Mouse (Mus musculus) hindbrain, embryonic 11.5 days (tissue): Measurements from ENCODE around the gene Gsk3b. TPM values are rescaled to one million over a fixed set of nuclear protein-coding genes. Genes with fewer than 3 reads are reported as not detected.
"Not testable (repeated sequence)": the region's sequence is repeated elsewhere in the genome, so short reads cannot be mapped to it uniquely, and the experiment has no call there.

Experiments used
- ATAC-seq: fragments of 200-750 bp; cut with Nextera tagmentation; 2 replicates; pipeline ENCODE4 v1.8.0; 2017; ENCODE audit warnings: mild to moderate bottlenecking, moderate TSS enrichment, moderate library complexity; ENCODE audit not compliant: low FRiP score
- DNase-seq: peaks from one replicate; pipeline ENCODE4 v3.0.0-alpha.2; 2015; ENCODE audit warnings: low spot score
- H3K27ac ChIP-seq: fragments of 300-500 bp; sonication (generic); 2 replicates; pipeline ENCODE4 v1.5.1; 2014; ENCODE audit warnings: mild to moderate bottlenecking, low read depth, low read length
- H3K27me3 ChIP-seq: fragments of 300-500 bp; sonication (generic); 2 replicates; pipeline ENCODE4 v1.6.1; 2014; ENCODE audit warnings: mild to moderate bottlenecking, low read length, moderate library complexity, mixed read lengths; ENCODE audit not compliant: control insufficient read depth, insufficient read depth
- H3K36me3 ChIP-seq: fragments of 300-500 bp; sonication (generic); 2 replicates; pipeline ENCODE4 v1.6.1; 2014; ENCODE audit warnings: mild to moderate bottlenecking, low read length, moderate library complexity, mixed read lengths; ENCODE audit not compliant: control insufficient read depth, insufficient read depth
- H3K4me1 ChIP-seq: fragments of 300-500 bp; sonication (generic); replicated peaks from 2 replicates; pipeline ENCODE4 v1.6.1; 2014; ENCODE audit warnings: low read length, mixed read lengths; ENCODE audit not compliant: control insufficient read depth, insufficient read depth
- H3K4me2 ChIP-seq: fragments of 300-500 bp; sonication (generic); replicated peaks from 2 replicates; pipeline ENCODE4 v1.6.1; 2014; ENCODE audit warnings: mild to moderate bottlenecking, low read depth, low read length
- H3K4me3 ChIP-seq: fragments of 300-500 bp; sonication (generic); 2 replicates; pipeline ENCODE4 v1.5.1; 2014; ENCODE audit warnings: low read depth, low read length
- H3K9ac ChIP-seq: fragments of 300-500 bp; sonication (generic); 2 replicates; pipeline ENCODE4 v1.6.1; 2014; ENCODE audit warnings: low read depth, low read length
- H3K9me3 ChIP-seq: fragments of 300-500 bp; sonication (generic); 2 replicates; pipeline ENCODE4 v1.6.1; 2016; ENCODE audit warnings: low read length; ENCODE audit not compliant: control insufficient read depth
- WGBS: fragments of 180-500 bp; shearing (Covaris S2); extraction: QIAGEN DNeasy Blood & Tissue Kit; methylation state at CpG from one replicate; pipeline ENCODE4 v1.1.7; 2014; 5-methylcytosine and 5-hydroxymethylcytosine counted together
- polyA plus RNA-seq: library from polyadenylated mRNA; unstranded; fragments of >200 nt; fragmentation: Nextera tagmentation; extraction: Ambion mirVana; gene quantifications from 2 replicates; pipeline ENCODE4 v1.2.1, GENCODE M21; 2014

Gsk3b gene
- polyA plus RNA-seq, 1 experiment from 2014 or later, result 172 TPM

GRCm38 (mm10) chr16:38184657-38185269 is 96.0 kb downstream of the Gsk3b start:
- 93% methylated on average over 8 of the region's 8 CpGs for WGBS

GRCm38 (mm10) chr16:38189952-38190351 is 101.2 kb downstream of the Gsk3b start:
- ATAC-seq (no peak), DNase-seq (no peak)
- no peaks in the 10 kb centered on the region for H3K36me3 ChIP-seq
- no peaks in the 10 kb centered on the region for H3K27me3 ChIP-seq
- no peak overlapping the region for H3K9ac ChIP-seq
- no peak overlapping the region for H3K27ac ChIP-seq
- no peak overlapping the region for H3K4me2 ChIP-seq
- H3K4me1 ChIP-seq, result no peaks in the 10 kb centered on the region
- H3K4me3 ChIP-seq, result no peak overlapping the region
- 94% methylated on average over 4 of the region's 4 CpGs for WGBS
- no peaks in the 10 kb centered on the region for H3K9me3 ChIP-seq

More at GRCm38 (mm10) chr16:38184657-38185269, 96.0 kb downstream of the Gsk3b start:
- Histone ChIP-seq H3K4me2 (no peak overlapping the region), H3K4me3 (no peak overlapping the region), H3K36me3 (peaks cover 2% of the 10 kb centered on the region; the same call in 1 of the 2 replicates), H3K9me3 (no peaks in the 10 kb centered on the region), H3K4me1 (no peaks in the 10 kb centered on the region), H3K27me3 (no peaks in the 10 kb centered on the region), H3K9ac (no peak overlapping the region), H3K27ac (no peak overlapping the region)
- ATAC-seq (no peak), DNase-seq (no peak)

GRCm38 (mm10) chr16:38190531-38190930 is 101.7 kb downstream of the Gsk3b start:
- H3K36me3 ChIP-seq, result no peaks in the 10 kb centered on the region
- DNase-seq, result no peak
- ATAC-seq, result no peak

GRCm38 (mm10) chr16:38191460-38191859 is 102.7 kb downstream of the Gsk3b start:
- ATAC-seq, result no peak
- 92% methylated on average over 6 of the region's 6 CpGs for WGBS

More at GRCm38 (mm10) chr16:38190531-38190930, 101.7 kb downstream of the Gsk3b start:
- no peak overlapping the region for H3K9ac ChIP-seq
- H3K4me2 ChIP-seq, result no peak overlapping the region
- no peak overlapping the region for H3K4me3 ChIP-seq
- H3K27me3 ChIP-seq, result no peaks in the 10 kb centered on the region
- H3K27ac ChIP-seq, result no peak overlapping the region
- 95% methylated on average over 3 of the region's 3 CpGs for WGBS
- no peaks in the 10 kb centered on the region for H3K4me1 ChIP-seq
- H3K9me3 ChIP-seq, result no peaks in the 10 kb centered on the region

GRCm38 (mm10) chr16:38192640-38193039 is 103.8 kb downstream of the Gsk3b start:
- H3K4me2 ChIP-seq, result no peak overlapping the region
- H3K27ac ChIP-seq, result no peak overlapping the region
- no peaks in the 10 kb centered on the region for H3K36me3 ChIP-seq
- WGBS, result 92% methylated on average over 6 of the region's 6 CpGs
- H3K9me3 ChIP-seq, result no peaks in the 10 kb centered on the region
- ATAC-seq (no peak), DNase-seq (no peak)
- no peak overlapping the region for H3K4me3 ChIP-seq
- no peak overlapping the region for H3K9ac ChIP-seq
- no peaks in the 10 kb centered on the region for H3K4me1 ChIP-seq
- H3K27me3 ChIP-seq, result no peaks in the 10 kb centered on the region

More at GRCm38 (mm10) chr16:38191460-38191859, 102.7 kb downstream of the Gsk3b start:
- Histone ChIP-seq H3K4me2 (no peak overlapping the region), H3K27ac (no peak overlapping the region), H3K9me3 (no peaks in the 10 kb centered on the region), H3K36me3 (no peaks in the 10 kb centered on the region), H3K27me3 (no peaks in the 10 kb centered on the region), H3K4me1 (no peaks in the 10 kb centered on the region), H3K9ac (no peak overlapping the region), H3K4me3 (no peak overlapping the region)
- no peak for DNase-seq

- no peak overlapping the region for H3K4me3 ChIP-seq
- peak; percentile 72 for DNase-seq
- H3K27ac ChIP-seq, result no peak overlapping the region
- no peaks in the 10 kb centered on the region for H3K36me3 ChIP-seq
- no peak overlapping the region for H3K9ac ChIP-seq
- no peaks in the 10 kb centered on the region for H3K9me3 ChIP-seq
- no peaks in the 10 kb centered on the region for H3K27me3 ChIP-seq
- H3K4me1 ChIP-seq, result no peaks in the 10 kb centered on the region
- no peak overlapping the region for H3K4me2 ChIP-seq
- ATAC-seq, result no peak
- 71% methylated on average over 4 of the region's 4 CpGs for WGBS
Observed at GRCm38 (mm10) chr16:38197299-38197698, 108.5 kb downstream of the Gsk3b start.

- H3K4me3 ChIP-seq, result no peak overlapping the region
- ATAC-seq (no peak), DNase-seq (no peak)
- H3K4me2 ChIP-seq, result no peak overlapping the region
- no peak overlapping the region for H3K9ac ChIP-seq
- no peaks in the 10 kb centered on the region for H3K4me1 ChIP-seq
- WGBS, result 94% methylated on average over 7 of the region's 7 CpGs
- no peaks in the 10 kb centered on the region; the same call in 1 of the 2 replicates for H3K36me3 ChIP-seq
- H3K27me3 ChIP-seq, result no peaks in the 10 kb centered on the region
- H3K9me3 ChIP-seq, result no peaks in the 10 kb centered on the region
- no peak overlapping the region for H3K27ac ChIP-seq
Observed at GRCm38 (mm10) chr16:38205272-38205671, 116.5 kb downstream of the Gsk3b start.

- H3K36me3 ChIP-seq, result not testable (repeated sequence)
- WGBS, result 97% methylated on average over 3 of the region's 5 CpGs
Observed at GRCm38 (mm10) chr16:38222491-38222890, 133.7 kb downstream of the Gsk3b start.

GRCm38 (mm10) chr16:38236936-38237585 is 148.3 kb downstream of the Gsk3b start:
- no peaks in the 10 kb centered on the region for H3K4me1 ChIP-seq
- no peak overlapping the region for H3K9ac ChIP-seq
- DNase-seq, result no peak
- no peaks in the 10 kb centered on the region for H3K9me3 ChIP-seq
- no peak overlapping the region for H3K4me3 ChIP-seq
- no peaks in the 10 kb centered on the region for H3K27me3 ChIP-seq
- ATAC-seq, result no peak
- H3K36me3 ChIP-seq, result peaks cover 5% of the 10 kb centered on the region; the same call in 1 of the 2 replicates
- H3K27ac ChIP-seq, result no peak overlapping the region
- no peak overlapping the region for H3K4me2 ChIP-seq
- 91% methylated on average over 4 of the region's 4 CpGs for WGBS

More at GRCm38 (mm10) chr16:38222491-38222890, 133.7 kb downstream of the Gsk3b start:
- DNase-seq, H3K9me3 ChIP-seq, H3K27ac ChIP-seq, H3K27me3 ChIP-seq, H3K9ac ChIP-seq, H3K4me3 ChIP-seq, ATAC-seq, H3K4me1 ChIP-seq, H3K4me2 ChIP-seq: not testable (repeated sequence)
